Mouse (Mus musculus): Measurements from ENCODE around the gene Atp1a2. TPM values are rescaled to one million over a fixed set of nuclear protein-coding genes. Genes with fewer than 3 reads are reported as not detected.

Atp1a2 gene
- polyA plus RNA-seq, 1 experiment from 2014 or later = 5.6 TPM

GRCm38 (mm10) chr1:172279768-172280509 lies 17.9 kb downstream of the Atp1a2 start:
- H3K9ac ChIP-seq (ENCODE audit: low read depth, low read length) = no peak overlapping the region
- H3K4me3 ChIP-seq (ENCODE audit: low read depth, low read length) = no peak overlapping the region
- H3K36me3 ChIP-seq (ENCODE audit: control insufficient read depth, insufficient read depth, low read length) = no peaks in the 10 kb centered on the region
- H3K9me3 ChIP-seq (ENCODE audit: control insufficient read depth, low read length) = no peaks in the 10 kb centered on the region
- no peak for DNase-seq (ENCODE audit: low spot score)
- H3K4me1 ChIP-seq (ENCODE audit: control insufficient read depth, insufficient read depth, low read length) = no peaks in the 10 kb centered on the region
- no peak overlapping the region for H3K4me2 ChIP-seq (ENCODE audit: low read depth, low read length)
- WGBS = 77% methylated on average over 14 of the region's 16 CpGs
- H3K27ac ChIP-seq (replicated peaks; ENCODE audit: low read depth, low read length) = no peak overlapping the region
- H3K27me3 ChIP-seq (replicated peaks; ENCODE audit: control insufficient read depth, insufficient read depth, low read length) = no peaks in the 10 kb centered on the region
- no peak for ATAC-seq (ENCODE audit: low read depth)

- H3K36me3 ChIP-seq (ENCODE audit: control insufficient read depth, insufficient read depth, low read length) = no peaks in the 10 kb centered on the region
- ATAC-seq (ENCODE audit: low read depth) (no peak), DNase-seq (ENCODE audit: low spot score) (no peak)
- no peak overlapping the region for H3K9ac ChIP-seq (ENCODE audit: low read depth, low read length)
- 89% methylated on average over 9 of the region's 13 CpGs for whole genome bisulfite sequencing
- H3K9me3 ChIP-seq (ENCODE audit: control insufficient read depth, low read length) = no peaks in the 10 kb centered on the region
- no peak overlapping the region for H3K4me3 ChIP-seq (ENCODE audit: low read depth, low read length)
- no peak overlapping the region for H3K27ac ChIP-seq (replicated peaks; ENCODE audit: low read depth, low read length)
- H3K4me2 ChIP-seq (ENCODE audit: low read depth, low read length) = no peak overlapping the region
- no peaks in the 10 kb centered on the region for H3K27me3 ChIP-seq (replicated peaks; ENCODE audit: control insufficient read depth, insufficient read depth, low read length)
- 0 out of 2 replicates have a peak, but pooled peaks cover 2% of the 10 kb centered on the region for H3K4me1 ChIP-seq (ENCODE audit: control insufficient read depth, insufficient read depth, low read length)
Observed at GRCm38 (mm10) chr1:172278328-172278727, 19.5 kb downstream of the Atp1a2 start.

GRCm38 (mm10) chr1:172277172-172277571 lies 20.7 kb downstream of the Atp1a2 start:
- no peak overlapping the region for H3K4me3 ChIP-seq (ENCODE audit: low read depth, low read length)
- ATAC-seq (ENCODE audit: low read depth) (no peak), DNase-seq (ENCODE audit: low spot score) (no peak)
- H3K27me3 ChIP-seq (replicated peaks; ENCODE audit: control insufficient read depth, insufficient read depth, low read length) = no peaks in the 10 kb centered on the region
- H3K4me2 ChIP-seq (ENCODE audit: low read depth, low read length) = no peak overlapping the region
- H3K36me3 ChIP-seq (ENCODE audit: control insufficient read depth, insufficient read depth, low read length) = no peaks in the 10 kb centered on the region
- 76% methylated on average over 3 of the region's 3 CpGs for WGBS
- H3K9ac ChIP-seq (ENCODE audit: low read depth, low read length) = no peak overlapping the region
- H3K4me1 ChIP-seq (ENCODE audit: control insufficient read depth, insufficient read depth, low read length) = 0 out of 2 replicates have a peak, but pooled peaks cover 2% of the 10 kb centered on the region
- no peak overlapping the region for H3K27ac ChIP-seq (replicated peaks; ENCODE audit: low read depth, low read length)
- no peaks in the 10 kb centered on the region for H3K9me3 ChIP-seq (ENCODE audit: control insufficient read depth, low read length)

- Histone ChIP-seq H3K9ac (ENCODE audit: low read depth, low read length) (no peak overlapping the region), H3K27me3 (replicated peaks; ENCODE audit: control insufficient read depth, insufficient read depth, low read length) (no peaks in the 10 kb centered on the region), H3K4me1 (ENCODE audit: control insufficient read depth, insufficient read depth, low read length) (0 out of 2 replicates have a peak, but pooled peaks cover 2% of the 10 kb centered on the region), H3K36me3 (ENCODE audit: control insufficient read depth, insufficient read depth, low read length) (no peaks in the 10 kb centered on the region), H3K4me3 (ENCODE audit: low read depth, low read length) (no peak overlapping the region), H3K27ac (replicated peaks; ENCODE audit: low read depth, low read length) (no peak overlapping the region), H3K4me2 (ENCODE audit: low read depth, low read length) (no peak overlapping the region), H3K9me3 (ENCODE audit: control insufficient read depth, low read length) (no peaks in the 10 kb centered on the region)
- DNase-seq (ENCODE audit: low spot score) (no peak), ATAC-seq (ENCODE audit: low read depth) (no peak)
- WGBS = 70% methylated on average over 5 of the region's 5 CpGs
Observed at GRCm38 (mm10) chr1:172274547-172274946, 23.3 kb downstream of the Atp1a2 start.

- ATAC-seq (ENCODE audit: low read depth) (no peak), DNase-seq (ENCODE audit: low spot score) (no peak)
- H3K4me3 ChIP-seq (ENCODE audit: low read depth, low read length) = no peak overlapping the region
- no peaks in the 10 kb centered on the region for H3K27me3 ChIP-seq (replicated peaks; ENCODE audit: control insufficient read depth, insufficient read depth, low read length)
- H3K4me1 ChIP-seq (ENCODE audit: control insufficient read depth, insufficient read depth, low read length) = 0 out of 2 replicates have a peak, but pooled peaks cover 2% of the 10 kb centered on the region
- H3K4me2 ChIP-seq (ENCODE audit: low read depth, low read length) = no peak overlapping the region
- H3K27ac ChIP-seq (replicated peaks; ENCODE audit: low read depth, low read length) = no peak overlapping the region
- no peak overlapping the region for H3K9ac ChIP-seq (ENCODE audit: low read depth, low read length)
- H3K9me3 ChIP-seq (ENCODE audit: control insufficient read depth, low read length) = no peaks in the 10 kb centered on the region
- no peaks in the 10 kb centered on the region for H3K36me3 ChIP-seq (ENCODE audit: control insufficient read depth, insufficient read depth, low read length)
- 50% methylated on average over 5 of the region's 5 CpGs for WGBS
Observed at GRCm38 (mm10) chr1:172274116-172274515, 23.7 kb downstream of the Atp1a2 start.

- 82% methylated on average over 6 of the region's 6 CpGs for WGBS
- no peak for DNase-seq (ENCODE audit: low spot score)
Observed at GRCm38 (mm10) chr1:172273386-172273785, 24.5 kb downstream of the Atp1a2 start.

GRCm38 (mm10) chr1:172271765-172272164 lies 26.1 kb downstream of the Atp1a2 start:
- no peaks in the 10 kb centered on the region for H3K27me3 ChIP-seq (replicated peaks; ENCODE audit: control insufficient read depth, insufficient read depth, low read length)
- H3K4me3 ChIP-seq (ENCODE audit: low read depth, low read length) = no peak overlapping the region
- DNase-seq (ENCODE audit: low spot score) = no peak
- H3K4me2 ChIP-seq (ENCODE audit: low read depth, low read length) = no peak overlapping the region
- no peak overlapping the region for H3K27ac ChIP-seq (replicated peaks; ENCODE audit: low read depth, low read length)
- H3K9me3 ChIP-seq (ENCODE audit: control insufficient read depth, low read length) = no peaks in the 10 kb centered on the region
- ATAC-seq (ENCODE audit: low read depth) = no peak
- H3K4me1 ChIP-seq (ENCODE audit: control insufficient read depth, insufficient read depth, low read length) = 0 out of 2 replicates have a peak, but pooled peaks cover 2% of the 10 kb centered on the region
- WGBS = 77% methylated on average over 10 of the region's 10 CpGs
- H3K9ac ChIP-seq (ENCODE audit: low read depth, low read length) = no peak overlapping the region
- no peaks in the 10 kb centered on the region for H3K36me3 ChIP-seq (ENCODE audit: control insufficient read depth, insufficient read depth, low read length)

More at GRCm38 (mm10) chr1:172273386-172273785, 24.5 kb downstream of the Atp1a2 start:
- Histone ChIP-seq H3K4me1 (ENCODE audit: control insufficient read depth, insufficient read depth, low read length) (0 out of 2 replicates have a peak, but pooled peaks cover 2% of the 10 kb centered on the region), H3K4me3 (ENCODE audit: low read depth, low read length) (no peak overlapping the region), H3K4me2 (ENCODE audit: low read depth, low read length) (no peak overlapping the region), H3K9me3 (ENCODE audit: control insufficient read depth, low read length) (no peaks in the 10 kb centered on the region), H3K36me3 (ENCODE audit: control insufficient read depth, insufficient read depth, low read length) (no peaks in the 10 kb centered on the region), H3K27me3 (replicated peaks; ENCODE audit: control insufficient read depth, insufficient read depth, low read length) (no peaks in the 10 kb centered on the region), H3K27ac (replicated peaks; ENCODE audit: low read depth, low read length) (no peak overlapping the region), H3K9ac (ENCODE audit: low read depth, low read length) (no peak overlapping the region)
- ATAC-seq (ENCODE audit: low read depth) = no peak

GRCm38 (mm10) chr1:172271208-172271607 lies 26.7 kb downstream of the Atp1a2 start:
- Histone ChIP-seq H3K27me3 (replicated peaks; ENCODE audit: control insufficient read depth, insufficient read depth, low read length) (no peaks in the 10 kb centered on the region), H3K27ac (replicated peaks; ENCODE audit: low read depth, low read length) (no peak overlapping the region), H3K4me1 (ENCODE audit: control insufficient read depth, insufficient read depth, low read length) (0 out of 2 replicates have a peak, but pooled peaks cover 2% of the 10 kb centered on the region), H3K9ac (ENCODE audit: low read depth, low read length) (no peak overlapping the region), H3K4me3 (ENCODE audit: low read depth, low read length) (no peak overlapping the region), H3K4me2 (ENCODE audit: low read depth, low read length) (no peak overlapping the region), H3K9me3 (ENCODE audit: control insufficient read depth, low read length) (no peaks in the 10 kb centered on the region), H3K36me3 (ENCODE audit: control insufficient read depth, insufficient read depth, low read length) (no peaks in the 10 kb centered on the region)
- ATAC-seq (ENCODE audit: low read depth) (no peak), DNase-seq (ENCODE audit: low spot score) (no peak)
- 88% methylated on average over 3 of the region's 3 CpGs for WGBS

Measured in embryonic facial prominence, embryonic 14.5 days (tissue).